In genomic region chr11:61529268-61529713, GRCm38 (mm10) we compare ENCODE assay signal across 8 mouse cellular contexts. TPM values are rescaled to one million over a fixed set of nuclear protein-coding genes. Genes with fewer than 3 reads are reported as not detected.
DNase-seq lines count a peak whose midpoint lies in the region; TF ChIP-seq lines count a peak whose summit lies in the region.

No protein-coding gene starts in this region.

- no peaks in the 10 kb centered on the region for H3K27me3 ChIP-seq in E14TG2a.4 (ENCODE audit: insufficient read depth, low read length)

- peaks cover 92% of the 10 kb centered on the region for H3K36me3 ChIP-seq in E14TG2a.4 (ENCODE audit: insufficient read depth, low read length)

- no peaks in the 10 kb centered on the region for H3K9me3 ChIP-seq in E14TG2a.4 (ENCODE audit: low read length)

- TF ChIP-seq CTCF in E14TG2a.4 (conservative IDR thresholded peaks at IDR 0.05; ENCODE audit: low read length), result no peak

- peak overlapping the region; percentile 35; the same call in 1 of the 2 replicates for H3K4me3 ChIP-seq in E14TG2a.4 (replicated peaks; ENCODE audit: low read length)

- peak; percentile 96 for DNase-seq in heart, adult 11 months
- no peak for DNase-seq in heart, adult 8-10 months (ENCODE audit: low spot score)
- DNase-seq in cerebellum, adult 9-10 months, result peak; percentile 92
- DNase-seq in kidney, adult 18-20 months, result peak; percentile 47
- DNase-seq in lung, postnatal 25 days (ENCODE audit: low spot score), result peak; percentile 75
- DNase-seq in ovary, postnatal 36 days (ENCODE audit: low spot score), result no peak
- no peak for DNase-seq in urinary bladder, postnatal 14 days (ENCODE audit: low spot score)

- H3K4me1 ChIP-seq in E14TG2a.4 (replicated peaks; ENCODE audit: low read depth, low read length), result peaks cover 82% of the 10 kb centered on the region

RNA-seq across cellular contexts. Expression of gene B9d1, which starts 24.3 kb away (rescaled TPM):
- 10 to 100 TPM in 1 of 4 experiments, 1 to 10 TPM in 3; 7.9 to 11.2 (median 8.3) TPM for total RNA-seq in heart, adult 8-10 months (2022)

RNA-seq across cellular contexts. Expression of gene Mapk7, which starts 35.1 kb away (rescaled TPM):
- total RNA-seq in heart, adult 8-10 months (2022), result 1 to 10 TPM; 4.3 to 5.1 (median 4.7) TPM

RNA-seq across cellular contexts. Expression of gene Mfap4, which starts 44.1 kb away (rescaled TPM):
- 10 to 100 TPM in 2 of 4 experiments, 1 to 10 TPM in 2; 7.9 to 11.9 (median 9.9) TPM for total RNA-seq in heart, adult 8-10 months (2022)

RNA-seq across cellular contexts. Expression of gene Epn2, which starts 50.2 kb away (rescaled TPM):
- 10 to 100 TPM; 21.1 to 28.0 (median 23.5) TPM for total RNA-seq in heart, adult 8-10 months (2022)

Comparison
In these comparisons a context has a peak if more than half of its experiments do, and no peak if none do; other contexts are left out.
1. DNase-seq: peak in heart, adult 11 months (single experiment), cerebellum, adult 9-10 months (single experiment), kidney, adult 18-20 months (single experiment) and lung, postnatal 25 days (single experiment); none in heart, adult 8-10 months (single experiment), ovary, postnatal 36 days (single experiment) and urinary bladder, postnatal 14 days (single experiment).